22 mouse cellular contexts compared by ENCODE assay signal in the genomic region with DNA sequence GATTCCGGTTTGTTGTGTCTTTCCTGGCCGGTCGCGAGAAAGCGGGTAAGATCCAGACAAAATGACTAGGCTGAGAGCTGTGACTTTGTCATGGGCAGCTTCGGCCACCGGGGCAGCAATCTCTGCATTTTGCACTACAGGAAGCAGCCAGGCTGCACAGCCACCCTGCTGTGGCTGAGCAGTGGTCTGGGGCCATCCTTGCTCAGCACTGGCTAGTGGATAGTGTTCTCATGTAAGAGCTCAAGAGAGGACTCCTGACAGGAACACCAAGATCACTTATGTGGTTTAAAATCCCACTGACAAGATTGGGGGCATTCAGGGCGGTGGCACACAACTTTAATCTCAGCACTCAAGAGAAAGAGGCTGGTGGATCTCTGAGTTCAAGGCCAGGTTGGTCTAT.
DNase-seq lines count a peak whose midpoint lies in the region; TF ChIP-seq lines count a peak whose summit lies in the region.
"Had no signal": no experiment of that assay in that cellular context is flagged by ENCODE, and none has a peak within 500 bp of the region (broad histone marks: within the 10 kb centered on the region; RNA-seq: fewer than 3 reads in every experiment).

No protein-coding gene starts in this region.

- H3K79me2 ChIP-seq in CH12.LX (replicated peaks; ENCODE audit: control insufficient read depth, extremely low read depth, insufficient read depth, poor library complexity, severe bottlenecking), result no peaks in the 10 kb centered on the region

- TF ChIP-seq RAD21 in CH12.LX (IDR thresholded peaks at IDR 0.05; ENCODE audit: low read depth, low read length), result no peak

- H3K4me3 ChIP-seq in CH12.LX (replicated peaks in 1 of 3; ENCODE audit: low read depth in 2 of 3, low read length in 2 of 3, poor library complexity in 1 of 3), result no peak overlapping the region
- H3K4me3 ChIP-seq in ES-E14 (ENCODE audit: insufficient read depth in 1 of 2, low read depth in 1 of 2, low read length in 2 of 2, poor library complexity in 1 of 2, severe bottlenecking in 1 of 2), result peak overlapping the region; percentile 25 to 52
- H3K4me3 ChIP-seq: embryonic facial prominence, embryonic 13.5 days; embryonic facial prominence, embryonic 15.5 days; erythroblast, embryonic 14.5 days; forebrain, embryonic 10.5 days; forebrain, embryonic 12.5 days had no signal

- no peak for TF ChIP-seq EP300 in CH12.LX (IDR thresholded peaks at IDR 0.05; ENCODE audit: low read length)

- peak; percentile 59 for DNase-seq in heart, adult 11 months
- no peak for DNase-seq in heart, adult 8-10 months (ENCODE audit: low spot score)
- DNase-seq in CH12.LX (ENCODE audit: extremely low read depth) (no peak), ES-E14 (ENCODE audit: low read depth, low spot score) (no peak), ZHBTc4 (ENCODE audit: low read depth, low spot score) (peak; percentile 41)
- DNase-seq in layer of hippocampus, postnatal 14 days (ENCODE audit: low spot score in 2 of 2), result no peak
- DNase-seq in lung, postnatal 10 days, result no peak
- DNase-seq: adrenal gland, adult 2 months; adrenal gland, postnatal 10 days; adrenal gland, postnatal 25 days; B cell, adult 2 months; cerebellum, adult 11 months; cerebellum, adult 18-20 months; cerebellum, adult 9-10 months; cerebellum, postnatal 14 days; cerebellum, postnatal 36 days; embryo, embryonic 11 days had no signal

- no peak for TF ChIP-seq CTCF in CH12.LX (conservative IDR thresholded peaks at IDR 0.05 in 1 of 2, IDR thresholded peaks at IDR 0.05 in 1 of 2; ENCODE audit: low read depth in 2 of 2, low read length in 2 of 2)

- in situ Hi-C loops in CH12.LX (cut with MboI; ENCODE audit: low pct_ligation_motif_present, low pct_unique_long_range_greater_than_20kb, low sequenced_read_pairs), result loop anchor here (25.0 kb wide), 1 partner anchor 531 kb away; no protein-coding TSS in a partner anchor
- in situ Hi-C loops in ES-E14 (cut with MboI; ENCODE audit: low sequenced_read_pairs in 2 of 2, unreplicated experiment in 2 of 2), result no loop called here

- H3K9me3 ChIP-seq in CH12.LX (replicated peaks; ENCODE audit: low read length) (no peaks in the 10 kb centered on the region), ES-E14 (ENCODE audit: control insufficient read depth, insufficient read depth, low read depth, low read length) (no peaks in the 10 kb centered on the region)
- H3K9me3 ChIP-seq: embryonic facial prominence, embryonic 13.5 days; embryonic facial prominence, embryonic 15.5 days; forebrain, embryonic 10.5 days; forebrain, embryonic 12.5 days had no signal

- no peak overlapping the region for H3K4me2 ChIP-seq in CH12.LX (ENCODE audit: insufficient read depth, low read depth, poor library complexity, severe bottlenecking)
- H3K4me2 ChIP-seq: embryonic facial prominence, embryonic 13.5 days; embryonic facial prominence, embryonic 15.5 days; forebrain, embryonic 12.5 days had no signal

- dilution Hi-C loops in CH12.LX (cut with MboI; ENCODE audit: extremely low pct_ligation_motif_present, extremely low pct_unique_long_range_greater_than_20kb, low sequenced_read_pairs), result no loop called here

- H3K27me3 ChIP-seq in CH12.LX (replicated peaks), result no peaks in the 10 kb centered on the region
- H3K27me3 ChIP-seq: embryonic facial prominence, embryonic 13.5 days; embryonic facial prominence, embryonic 15.5 days; forebrain, embryonic 12.5 days had no signal

- H3K9ac ChIP-seq in CH12.LX (ENCODE audit: insufficient read depth, low read depth) (no peak overlapping the region), ES-E14 (ENCODE audit: insufficient read depth, low read depth, low read length, poor library complexity, severe bottlenecking) (peak overlapping the region; percentile 35; the same call in 1 of the 2 replicates)
- H3K9ac ChIP-seq: embryonic facial prominence, embryonic 13.5 days; embryonic facial prominence, embryonic 15.5 days; forebrain, embryonic 12.5 days had no signal

- H3K4me1 ChIP-seq in CH12.LX (ENCODE audit: control insufficient read depth in 1 of 2, insufficient read depth in 2 of 2) (peaks cover 11 to 26% of the 10 kb centered on the region in 2 experiments), ES-E14 (ENCODE audit: control insufficient read depth in 2 of 2, insufficient read depth in 2 of 2, low read length in 2 of 2, poor library complexity in 1 of 2) (peaks cover 0 to 6% of the 10 kb centered on the region in 2 experiments; a peak in 1 of 4 replicates)

- H3K36me3 ChIP-seq in CH12.LX (replicated peaks in 1 of 2; ENCODE audit: control insufficient read depth in 1 of 2, insufficient read depth in 1 of 2, low read length in 1 of 2) (no peaks in the 10 kb centered on the region), ES-E14 (ENCODE audit: control insufficient read depth, insufficient read depth, low read length, poor library complexity, severe bottlenecking) (no peaks in the 10 kb centered on the region; the same call in 1 of the 2 replicates)
- H3K36me3 ChIP-seq: embryonic facial prominence, embryonic 13.5 days; embryonic facial prominence, embryonic 15.5 days; forebrain, embryonic 10.5 days; forebrain, embryonic 12.5 days had no signal

- H3K27ac ChIP-seq in CH12.LX (ENCODE audit: insufficient read depth, low read depth) (no peak overlapping the region), ES-E14 (ENCODE audit: insufficient read depth, low read depth, low read length, poor library complexity, severe bottlenecking) (no peak overlapping the region)
- H3K27ac ChIP-seq: embryonic facial prominence, embryonic 13.5 days; embryonic facial prominence, embryonic 15.5 days; forebrain, embryonic 10.5 days; forebrain, embryonic 12.5 days had no signal

- no peak for TF ChIP-seq POLR2A in CH12.LX (IDR thresholded peaks at IDR 0.05; ENCODE audit: low read depth, low read length)

TF ChIP-seq in CH12.LX, 34 proteins besides CTCF, POLR2A, EP300 and RAD21:
- TF ChIP-seq ZC3H11A (IDR thresholded peaks at IDR 0.05; ENCODE audit: low read depth, low read length) (no peak), MAFK (IDR thresholded peaks at IDR 0.05; ENCODE audit: insufficient replicate concordance, low read length) (no peak), TBP (conservative IDR thresholded peaks at IDR 0.05; ENCODE audit: low read depth, low read length) (0 out of 2 replicates have a peak, but pooled peaks have one; percentile 61), UBTF (IDR thresholded peaks at IDR 0.05; ENCODE audit: low read depth, low read length) (peak; percentile 52; the same call in 1 of the 2 replicates)

TF ChIP-seq in ES-E14, 5 proteins besides CTCF, POLR2A, EP300 and RAD21:
- TF ChIP-seq HCFC1 (IDR thresholded peaks at IDR 0.05; ENCODE audit: borderline replicate concordance, insufficient read depth, low read length), result no peak
- TF ChIP-seq CHD2 (IDR thresholded peaks at IDR 0.05; ENCODE audit: low read depth, low read length), result no peak
- no peak for TF ChIP-seq ZNF384 (IDR thresholded peaks at IDR 0.05; ENCODE audit: low read depth, low read length)
- no peak for TF ChIP-seq MAFK (IDR thresholded peaks at IDR 0.05; ENCODE audit: insufficient read depth, low read depth, low read length)
- TF ChIP-seq ZC3H11A (IDR thresholded peaks at IDR 0.05; ENCODE audit: borderline replicate concordance, low read depth, low read length), result no peak

Comparison
In these comparisons a context has a peak if more than half of its experiments do, and no peak if none do; other contexts are left out.
1. DNase-seq: peak in heart, adult 11 months (single experiment) and ZHBTc4 (single experiment); none in heart, adult 8-10 months (single experiment), CH12.LX (single experiment), ES-E14 (single experiment), layer of hippocampus, postnatal 14 days (0 of 2) and lung, postnatal 10 days (single experiment).
2. H3K4me3 ChIP-seq: peak in ES-E14 (2 of 2); none in CH12.LX (0 of 3).